Mouse (Mus musculus): ENCODE measurements around the gene Carmil1.

DNA sequence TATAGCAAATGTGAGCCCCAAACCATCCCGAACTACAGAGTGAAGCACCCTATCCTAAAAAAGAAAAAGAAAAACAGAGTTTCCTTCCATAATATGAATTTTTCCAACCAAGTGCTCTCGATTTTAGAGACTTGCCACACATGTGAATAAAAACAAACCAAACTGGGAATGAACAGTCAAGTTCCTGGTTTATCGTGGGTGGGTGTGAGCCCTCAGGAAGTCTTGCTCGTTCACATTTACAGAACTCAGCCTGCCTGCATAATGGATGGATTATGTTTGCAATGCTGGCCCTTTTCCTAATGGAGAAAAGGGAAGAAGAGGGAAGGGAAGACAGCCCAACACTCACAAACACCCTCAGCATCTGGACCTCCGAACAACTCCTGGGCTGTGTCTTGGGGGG lies 32.7 kb downstream of the Carmil1 start:
- TF ChIP-seq EP300 (IDR thresholded peaks at IDR 0.05; ENCODE audit: insufficient read depth, low read depth, low read length), result no peak
- TF ChIP-seq POLR2A (IDR thresholded peaks at IDR 0.05; ENCODE audit: insufficient read depth, low read length), result no peak
- no peak for TF ChIP-seq CTCF (IDR thresholded peaks at IDR 0.05; ENCODE audit: low read depth, low read length)

Measured in ES-Bruce4 (cell line).